Mouse (Mus musculus) hindbrain, embryonic 13.5 days (tissue): Measurements from ENCODE around the gene Tmem179. TPM values are rescaled to one million over a fixed set of nuclear protein-coding genes. Genes with fewer than 3 reads are reported as not detected.

Experiments used
- ATAC-seq: fragments of 200-750 bp; cut with Nextera tagmentation; 2 replicates; pipeline ENCODE4 v1.8.0; 2017; ENCODE audit warnings: moderate TSS enrichment; ENCODE audit not compliant: low FRiP score
- H3K27ac ChIP-seq: fragments of 300-500 bp; sonication (generic); 2 replicates; pipeline ENCODE4 v1.5.1; 2015; ENCODE audit warnings: inconsistent platforms, mild to moderate bottlenecking, moderate library complexity
- H3K27me3 ChIP-seq: fragments of 300-500 bp; sonication (generic); 2 replicates; pipeline ENCODE4 v1.6.1; 2015; ENCODE audit warnings: mild to moderate bottlenecking, inconsistent platforms
- H3K36me3 ChIP-seq: fragments of 300-500 bp; sonication (generic); 2 replicates; pipeline ENCODE4 v1.6.1; 2015; ENCODE audit warnings: mild to moderate bottlenecking, inconsistent platforms
- H3K4me1 ChIP-seq: fragments of 300-500 bp; sonication (generic); replicated peaks from 2 replicates; pipeline ENCODE4 v1.6.1; 2015; ENCODE audit warnings: inconsistent platforms
- H3K4me2 ChIP-seq: fragments of 300-500 bp; sonication (generic); 2 replicates; pipeline ENCODE4 v1.6.1; 2015; ENCODE audit warnings: inconsistent platforms, mild to moderate bottlenecking, moderate library complexity
- H3K4me3 ChIP-seq: fragments of 300-500 bp; sonication (generic); 2 replicates; pipeline ENCODE4 v1.5.1; 2015; ENCODE audit warnings: mild to moderate bottlenecking, inconsistent platforms
- H3K9ac ChIP-seq: fragments of 300-500 bp; sonication (generic); 2 replicates; pipeline ENCODE4 v1.6.1; 2015; ENCODE audit warnings: mild to moderate bottlenecking, inconsistent platforms
- H3K9me3 ChIP-seq: fragments of 300-500 bp; sonication (generic); 2 replicates; pipeline ENCODE4 v1.6.1; 2016; ENCODE audit warnings: inconsistent platforms
- WGBS: fragments of 180-500 bp; shearing (Covaris S2); methylation state at CpG from one replicate; pipeline ENCODE4 v1.1.7; 2015; 5-methylcytosine and 5-hydroxymethylcytosine counted together
- polyA plus RNA-seq: library from polyadenylated mRNA; unstranded; fragments of >200 nt; fragmentation: Nextera tagmentation; extraction: Ambion mirVana; gene quantifications from 2 replicates; pipeline ENCODE4 v1.2.1, GENCODE M21; 2015

Tmem179 gene
- polyA plus RNA-seq, 1 experiment from 2014 or later: 40.8 TPM

- Histone ChIP-seq H3K4me2 (no peak overlapping the region), H3K4me3 (no peak overlapping the region), H3K9me3 (no peaks in the 10 kb centered on the region), H3K4me1 (peaks cover 19% of the 10 kb centered on the region), H3K27me3 (0 out of 2 replicates have a peak, but pooled peaks cover 6% of the 10 kb centered on the region), H3K36me3 (no peaks in the 10 kb centered on the region), H3K9ac (no peak overlapping the region), H3K27ac (no peak overlapping the region)
- no peak for ATAC-seq
- WGBS: 94% methylated on average over 9 of the region's 9 CpGs
Observed at GRCm38 (mm10) chr12:112489535-112489934, 27.0 kb downstream of the Tmem179 start.

GRCm38 (mm10) chr12:112489134-112489533 lies 27.4 kb downstream of the Tmem179 start, which contains the start of gene A530016L24Rik:
A530016L24Rik (plus strand) TSS chr12:112489448.
- Histone ChIP-seq H3K4me1 (peaks cover 21% of the 10 kb centered on the region), H3K27ac (no peak within 1 kb of the TSS), H3K9me3 (no peaks in the 10 kb centered on the region), H3K36me3 (no peaks in the 10 kb centered on the region), H3K4me3 (no peak within 1 kb of the TSS), H3K4me2 (no peak within 1 kb of the TSS), H3K9ac (no peak within 1 kb of the TSS), H3K27me3 (0 out of 2 replicates have a peak, but pooled peaks cover 6% of the 10 kb centered on the region)
- no peak for ATAC-seq
- WGBS: 87% methylated on average over 8 of the region's 8 CpGs

- peak; percentile 49 for ATAC-seq
- Histone ChIP-seq H3K4me2 (no peak overlapping the region), H3K27ac (no peak overlapping the region), H3K4me3 (no peak overlapping the region), H3K9ac (no peak overlapping the region; the same call in 1 of the 2 replicates), H3K27me3 (peaks cover 62% of the 10 kb centered on the region), H3K9me3 (no peaks in the 10 kb centered on the region), H3K36me3 (no peaks in the 10 kb centered on the region), H3K4me1 (peaks cover 39% of the 10 kb centered on the region)
- 18% methylated on average over 9 of the region's 9 CpGs for WGBS
Observed at GRCm38 (mm10) chr12:112473777-112474176, 42.8 kb downstream of the Tmem179 start.

GRCm38 (mm10) chr12:112470216-112470615 lies 46.3 kb downstream of the Tmem179 start:
- Histone ChIP-seq H3K9ac (no peak overlapping the region), H3K4me3 (no peak overlapping the region), H3K36me3 (no peaks in the 10 kb centered on the region), H3K4me2 (no peak overlapping the region), H3K4me1 (peaks cover 38% of the 10 kb centered on the region), H3K9me3 (no peaks in the 10 kb centered on the region), H3K27ac (peak overlapping the region; percentile 55), H3K27me3 (peaks cover 54% of the 10 kb centered on the region)
- 36% methylated on average over 5 of the region's 5 CpGs for WGBS
- no peak for ATAC-seq

- 80% methylated on average over 7 of the region's 7 CpGs for WGBS
- Histone ChIP-seq H3K27ac (no peak overlapping the region), H3K36me3 (no peaks in the 10 kb centered on the region), H3K4me2 (no peak overlapping the region), H3K9me3 (no peaks in the 10 kb centered on the region), H3K4me3 (no peak overlapping the region), H3K27me3 (peaks cover 46% of the 10 kb centered on the region), H3K4me1 (peaks cover 42% of the 10 kb centered on the region), H3K9ac (no peak overlapping the region)
- no peak for ATAC-seq
Observed at GRCm38 (mm10) chr12:112469393-112469792, 47.2 kb downstream of the Tmem179 start.

GRCm38 (mm10) chr12:112467387-112467786 lies 49.2 kb downstream of the Tmem179 start:
- WGBS: 82% methylated on average over 10 of the region's 10 CpGs
- H3K36me3 ChIP-seq: no peaks in the 10 kb centered on the region
- no peaks in the 10 kb centered on the region for H3K9me3 ChIP-seq
- H3K4me2 ChIP-seq: no peak overlapping the region
- no peak overlapping the region for H3K4me3 ChIP-seq
- H3K9ac ChIP-seq: no peak overlapping the region
- H3K27me3 ChIP-seq: peaks cover 34% of the 10 kb centered on the region
- no peak for ATAC-seq
- no peak overlapping the region for H3K27ac ChIP-seq
- peaks cover 46% of the 10 kb centered on the region for H3K4me1 ChIP-seq

- Histone ChIP-seq H3K9ac (no peak overlapping the region), H3K36me3 (no peaks in the 10 kb centered on the region), H3K4me2 (no peak overlapping the region), H3K27me3 (peaks cover 21% of the 10 kb centered on the region), H3K9me3 (no peaks in the 10 kb centered on the region), H3K4me3 (no peak overlapping the region), H3K4me1 (peaks cover 45% of the 10 kb centered on the region), H3K27ac (no peak overlapping the region)
- 95% methylated on average over 17 of the region's 17 CpGs for WGBS
- ATAC-seq: no peak
Observed at GRCm38 (mm10) chr12:112465928-112466327, 50.6 kb downstream of the Tmem179 start.

GRCm38 (mm10) chr12:112464516-112464915 lies 52.0 kb downstream of the Tmem179 start:
- H3K27me3 ChIP-seq: peaks cover 32% of the 10 kb centered on the region
- no peak overlapping the region for H3K4me3 ChIP-seq
- H3K9ac ChIP-seq: peak overlapping the region; percentile 20; the same call in 1 of the 2 replicates
- H3K36me3 ChIP-seq: no peaks in the 10 kb centered on the region
- H3K4me2 ChIP-seq: no peak overlapping the region
- no peaks in the 10 kb centered on the region for H3K9me3 ChIP-seq
- H3K4me1 ChIP-seq: peaks cover 32% of the 10 kb centered on the region
- WGBS: 78% methylated on average over 3 of the region's 3 CpGs
- ATAC-seq: no peak
- H3K27ac ChIP-seq: no peak overlapping the region

- Histone ChIP-seq H3K9me3 (no peaks in the 10 kb centered on the region), H3K36me3 (no peaks in the 10 kb centered on the region), H3K4me2 (no peak overlapping the region), H3K9ac (no peak overlapping the region), H3K4me1 (peaks cover 28% of the 10 kb centered on the region), H3K4me3 (no peak overlapping the region), H3K27me3 (peaks cover 38% of the 10 kb centered on the region), H3K27ac (no peak overlapping the region)
- ATAC-seq: no peak
- 84% methylated on average over 3 of the region's 3 CpGs for WGBS
Observed at GRCm38 (mm10) chr12:112463750-112464444, 52.6 kb downstream of the Tmem179 start.

- Histone ChIP-seq H3K9me3 (no peaks in the 10 kb centered on the region), H3K4me3 (no peak overlapping the region), H3K36me3 (no peaks in the 10 kb centered on the region), H3K27ac (no peak overlapping the region), H3K27me3 (peaks cover 40% of the 10 kb centered on the region), H3K9ac (no peak overlapping the region), H3K4me1 (peaks cover 34% of the 10 kb centered on the region), H3K4me2 (no peak overlapping the region)
- ATAC-seq: no peak
- 83% methylated on average over 4 of the region's 4 CpGs for WGBS
Observed at GRCm38 (mm10) chr12:112463209-112463608, 53.3 kb downstream of the Tmem179 start.

- Histone ChIP-seq H3K27ac (no peak overlapping the region; the same call in 1 of the 2 replicates), H3K27me3 (peaks cover 34% of the 10 kb centered on the region), H3K4me3 (no peak overlapping the region), H3K4me1 (peaks cover 39% of the 10 kb centered on the region), H3K9ac (no peak overlapping the region), H3K9me3 (no peaks in the 10 kb centered on the region), H3K4me2 (no peak overlapping the region), H3K36me3 (no peaks in the 10 kb centered on the region)
- ATAC-seq: no peak
- WGBS: 37% methylated on average over 12 of the region's 12 CpGs
Observed at GRCm38 (mm10) chr12:112462423-112462822, 54.1 kb downstream of the Tmem179 start.

- peaks cover 29% of the 10 kb centered on the region for H3K4me1 ChIP-seq
- H3K36me3 ChIP-seq: no peaks in the 10 kb centered on the region
- ATAC-seq: peak; percentile 61; the same call in 1 of the 2 replicates
- 12% methylated on average over 4 of the region's 4 CpGs for WGBS
- H3K4me3 ChIP-seq: no peak overlapping the region
- no peaks in the 10 kb centered on the region for H3K9me3 ChIP-seq
- H3K27ac ChIP-seq: peak overlapping the region; percentile 31; the same call in 1 of the 2 replicates
- H3K27me3 ChIP-seq: peaks cover 33% of the 10 kb centered on the region
- H3K4me2 ChIP-seq: no peak overlapping the region
- H3K9ac ChIP-seq: no peak overlapping the region
Observed at GRCm38 (mm10) chr12:112457839-112458238, 58.7 kb downstream of the Tmem179 start.
